Mouse (Mus musculus): ENCODE data around the gene Pkp3. TPM values are rescaled to one million over a fixed set of nuclear protein-coding genes. Genes with fewer than 3 reads are reported as not detected.

The Pkp3 gene
- 5.2 and 6.1 TPM in 2 replicates for polyA plus RNA-seq (2012)

GRCm38 (mm10) chr7:141077841-141078240 lies at the start of gene Pkp3:
TSS of gene Pkp3 (plus strand) at chr7:141078218.

GRCm38 (mm10) chr7:141028831-141029230 lies 49.2 kb upstream of the Pkp3 start, which contains the start of gene Gm17387:
TSS of gene Gm17387 (plus strand) at chr7:141029131.

DNA sequence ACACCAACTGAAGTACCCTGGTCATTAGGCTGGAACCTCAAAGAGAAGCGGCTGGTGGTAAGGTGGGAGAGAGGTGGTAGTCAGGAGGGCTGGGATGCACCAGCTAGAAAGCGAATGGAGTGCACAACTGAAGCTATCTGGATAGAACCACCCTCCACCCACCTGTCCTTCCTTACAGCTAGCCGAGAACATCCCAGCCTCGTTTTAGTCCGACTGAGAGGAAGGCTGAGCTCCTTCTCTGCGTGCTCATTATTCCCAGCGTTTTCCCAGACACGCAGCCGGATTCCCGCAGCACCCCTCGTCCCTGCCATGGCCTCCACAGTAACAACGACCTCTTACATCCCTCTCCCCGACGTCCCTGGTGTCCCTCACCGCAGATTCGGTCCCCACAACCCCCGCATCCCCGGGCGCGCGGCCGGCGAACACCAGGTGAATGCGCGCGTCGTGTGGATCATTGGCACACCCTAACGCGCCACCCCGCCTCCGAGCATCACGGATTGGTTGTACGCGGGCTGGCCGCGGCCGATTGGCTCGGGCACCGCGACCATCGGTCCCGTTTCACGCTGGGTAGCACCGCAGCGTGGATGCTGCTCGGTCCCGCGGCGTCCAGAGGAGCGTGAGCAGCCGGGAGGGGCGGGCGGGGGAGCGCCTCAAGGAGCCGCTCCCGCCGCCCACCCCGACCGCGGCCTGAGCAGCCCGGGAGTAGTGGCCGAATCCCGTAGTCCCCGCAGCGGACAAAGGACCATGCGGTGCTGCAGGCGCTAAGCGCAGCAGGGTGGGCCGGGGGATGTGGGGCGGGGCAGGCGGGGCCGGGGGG lies 17.4 kb upstream of the Pkp3 start, which contains the start of gene B4galnt4:
Gene B4galnt4, plus strand, starts transcription at position 679 of the 817 bp plus-strand sequence.

GRCm38 (mm10) chr7:141099911-141100691 lies 22.1 kb downstream of the Pkp3 start, which contains the start of gene Sigirr:
TSS of gene Sigirr (minus strand) at chr7:141100572.

DNA sequence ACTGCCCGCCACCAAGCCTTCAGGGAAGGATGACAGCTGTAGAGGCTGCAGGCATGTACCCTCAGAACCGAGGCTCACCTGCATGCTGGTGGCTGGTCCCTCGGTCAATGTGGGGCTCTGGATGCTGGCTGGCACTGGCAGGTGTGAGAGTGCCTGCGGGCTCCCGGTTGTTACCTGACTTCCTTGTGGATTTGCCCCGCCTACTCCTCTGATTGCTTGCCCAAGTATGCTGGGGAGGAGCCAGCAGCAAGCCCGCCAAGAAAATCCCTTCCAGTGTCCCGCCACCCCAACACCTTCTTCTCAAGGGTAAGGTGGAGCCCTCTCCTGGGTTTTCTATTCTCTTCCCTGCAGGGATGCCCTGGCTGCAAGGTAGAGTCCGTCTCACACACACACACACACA lies 39.6 kb downstream of the Pkp3 start, which contains the start of gene Ano9:
Gene Ano9, minus strand, starts transcription at position 171 of the 400 bp plus-strand sequence.

GRCm38 (mm10) chr7:141122245-141122644 lies 44.2 kb downstream of the Pkp3 start, which contains the start of gene Ptdss2:
TSS of gene Ptdss2 (plus strand) at chr7:141122382.

Other genes with a start within 250 kb of the Pkp3 start
- gene Urah, start 243.2 kb upstream of the Pkp3 start, polyA plus RNA-seq (2012) = not detected in 2 replicates
- not detected in 2 replicates for gene Scgb1c1, start 232.7 kb upstream of the Pkp3 start, polyA plus RNA-seq (2012)
- gene Odf3, start 230.4 kb upstream of the Pkp3 start, polyA plus RNA-seq (2012) = not detected in 2 replicates
- 3.4 and 3.5 TPM in 2 replicates for gene Gm45785, start 221.9 kb upstream of the Pkp3 start, polyA plus RNA-seq (2012)
- gene Ric8a, start 221.3 kb upstream of the Pkp3 start, polyA plus RNA-seq (2012) = 81.9 and 99.2 TPM in 2 replicates
- 12.2 and 15.3 TPM in 2 replicates for gene Bet1l, start 220.6 kb upstream of the Pkp3 start, polyA plus RNA-seq (2012)
- gene Psmd13, start 196.2 kb upstream of the Pkp3 start, polyA plus RNA-seq (2012) = 72.0 and 88.0 TPM in 2 replicates
- gene Sirt3, start 195.9 kb upstream of the Pkp3 start, polyA plus RNA-seq (2012) = 87.3 and 88.0 TPM in 2 replicates
- gene Cox8b, start 177.8 kb upstream of the Pkp3 start, polyA plus RNA-seq (2012) = not detected in 2 replicates
- 0.11 and 0.89 TPM in 2 replicates for gene Nlrp6, start 157.3 kb upstream of the Pkp3 start, polyA plus RNA-seq (2012)
- 12.1 and 13.0 TPM in 2 replicates for gene Pgghg, start 136.8 kb upstream of the Pkp3 start, polyA plus RNA-seq (2012)
- gene Ifitm5, start 127.9 kb upstream of the Pkp3 start, polyA plus RNA-seq (2012) = 0.30 and 0.40 TPM in 2 replicates
- gene Gm45717, start 122.3 kb upstream of the Pkp3 start, polyA plus RNA-seq (2012) = not detected in 2 replicates
- 395 and 470 TPM in 2 replicates for gene Ifitm2, start 122.2 kb upstream of the Pkp3 start, polyA plus RNA-seq (2012)
- gene Ifitm1, start 111.0 kb upstream of the Pkp3 start, polyA plus RNA-seq (2012) = 21.2 and 24.3 TPM in 2 replicates
- gene Ifitm3, start 67.4 kb upstream of the Pkp3 start, polyA plus RNA-seq (2012) = 34.6 and 44.1 TPM in 2 replicates
- 2.4 and 4.7 TPM in 2 replicates for gene Ifitm6, start 60.3 kb upstream of the Pkp3 start, polyA plus RNA-seq (2012)
- gene Gm17387, start 49.1 kb upstream of the Pkp3 start, polyA plus RNA-seq (2012) = not detected in 2 replicates
- gene B4galnt4, start 17.1 kb upstream of the Pkp3 start, polyA plus RNA-seq (2012) = 5.3 and 7.4 TPM in 2 replicates
- 25.0 and 28.0 TPM in 2 replicates for gene Sigirr, start 22.4 kb downstream of the Pkp3 start, polyA plus RNA-seq (2012)
- gene Ano9, start 39.6 kb downstream of the Pkp3 start, polyA plus RNA-seq (2012) = not detected in 2 replicates
- gene Ptdss2, start 44.2 kb downstream of the Pkp3 start, polyA plus RNA-seq (2012) = 57.1 and 69.8 TPM in 2 replicates
- 24.0 and 25.0 TPM in 2 replicates for gene Rnh1, start 94.6 kb downstream of the Pkp3 start, polyA plus RNA-seq (2012)
- 41.0 and 48.4 TPM in 2 replicates for gene Hras, start 115.8 kb downstream of the Pkp3 start, polyA plus RNA-seq (2012)
- 6.8 and 8.0 TPM in 2 replicates for gene Lrrc56, start 115.9 kb downstream of the Pkp3 start, polyA plus RNA-seq (2012)
- gene Lmntd2, start 135.9 kb downstream of the Pkp3 start, polyA plus RNA-seq (2012) = 0.20 and 0.49 TPM in 2 replicates
- gene Rassf7, start 137.6 kb downstream of the Pkp3 start, polyA plus RNA-seq (2012) = 13.1 and 15.1 TPM in 2 replicates
- 130 and 156 TPM in 2 replicates for gene Phrf1, start 150.6 kb downstream of the Pkp3 start, polyA plus RNA-seq (2012)
- 47.5 and 78.3 TPM in 2 replicates for gene Irf7, start 188.3 kb downstream of the Pkp3 start, polyA plus RNA-seq (2012)
- 0.04 TPM in 1 of 2 replicates, not detected in the other for gene Cdhr5, start 198.6 kb downstream of the Pkp3 start, polyA plus RNA-seq (2012)
- gene Sct, start 200.9 kb downstream of the Pkp3 start, polyA plus RNA-seq (2012) = not detected in 2 replicates
- 0.03 TPM in 1 of 2 replicates, not detected in the other for gene Drd4, start 213.8 kb downstream of the Pkp3 start, polyA plus RNA-seq (2012)
- gene Deaf1, start 249.5 kb downstream of the Pkp3 start, polyA plus RNA-seq (2012) = 77.8 and 93.7 TPM in 2 replicates
- gene Tmem80, start 249.5 kb downstream of the Pkp3 start, polyA plus RNA-seq (2012) = 11.4 and 11.9 TPM in 2 replicates